Mouse (Mus musculus): Measurements from ENCODE around the gene Ddx42. TPM values are rescaled to one million over a fixed set of nuclear protein-coding genes. Genes with fewer than 3 reads are reported as not detected.
A peak's percentile ranks its signal among the peaks of the same experiment; 100 is the strongest.

The Ddx42 gene
- polyA plus RNA-seq, 1 experiment from 2014 or later, result 27.2 TPM

GRCm38 (mm10) chr11:106176372-106176771 lies 40.4 kb upstream of the Ddx42 start:
- H3K4me2 ChIP-seq (replicated peaks; ENCODE audit: low read depth), result no peak overlapping the region

GRCm38 (mm10) chr11:106178036-106178782 lies 38.5 kb upstream of the Ddx42 start:
- H3K9me3 ChIP-seq (ENCODE audit: control insufficient read depth, low read length), result no peaks in the 10 kb centered on the region
- no peak overlapping the region for H3K27ac ChIP-seq (replicated peaks)
- TF ChIP-seq EP300 (optimal IDR thresholded peaks at IDR 0.05) (no peak), CTCF (IDR thresholded peaks at IDR 0.05; ENCODE audit: low read depth) (no peak)
- no peak overlapping the region for H3K9ac ChIP-seq (ENCODE audit: low read length)
- 65% methylated on average over 5 of the region's 5 CpGs for WGBS
- ATAC-seq (ENCODE audit: low FRiP score, low TSS enrichment), result peak; percentile 60
- H3K4me1 ChIP-seq (replicated peaks; ENCODE audit: control insufficient read depth, insufficient read depth), result no peaks in the 10 kb centered on the region
- H3K36me3 ChIP-seq (ENCODE audit: control insufficient read depth, insufficient read depth, low read length), result no peaks in the 10 kb centered on the region
- no peak for DNase-seq (ENCODE audit: low spot score)
- H3K27me3 ChIP-seq (ENCODE audit: control insufficient read depth, insufficient read depth, low read length), result no peaks in the 10 kb centered on the region
- H3K4me3 ChIP-seq (ENCODE audit: low read depth, low read length), result no peak overlapping the region
- no peak overlapping the region for H3K4me2 ChIP-seq (replicated peaks; ENCODE audit: low read depth)

More at GRCm38 (mm10) chr11:106176372-106176771, 40.4 kb upstream of the Ddx42 start:
- H3K36me3 ChIP-seq (ENCODE audit: control insufficient read depth, insufficient read depth, low read length), result no peaks in the 10 kb centered on the region
- H3K9ac ChIP-seq (ENCODE audit: low read length), result no peak overlapping the region
- TF ChIP-seq CTCF (IDR thresholded peaks at IDR 0.05; ENCODE audit: low read depth) (no peak), EP300 (optimal IDR thresholded peaks at IDR 0.05) (no peak)
- no peaks in the 10 kb centered on the region for H3K4me1 ChIP-seq (replicated peaks; ENCODE audit: control insufficient read depth, insufficient read depth)
- no peaks in the 10 kb centered on the region for H3K27me3 ChIP-seq (ENCODE audit: control insufficient read depth, insufficient read depth, low read length)
- no peak overlapping the region for H3K4me3 ChIP-seq (ENCODE audit: low read depth, low read length)
- ATAC-seq (ENCODE audit: low FRiP score, low TSS enrichment) (no peak), DNase-seq (ENCODE audit: low spot score) (no peak)
- no peak overlapping the region for H3K27ac ChIP-seq (replicated peaks)
- H3K9me3 ChIP-seq (ENCODE audit: control insufficient read depth, low read length), result no peaks in the 10 kb centered on the region
- WGBS, result 49% methylated on average over 5 of the region's 5 CpGs

GRCm38 (mm10) chr11:106179711-106180448 lies 36.8 kb upstream of the Ddx42 start:
- ATAC-seq (ENCODE audit: low FRiP score, low TSS enrichment), result peak; percentile 69; the same call in 1 of the 2 replicates
- H3K36me3 ChIP-seq (ENCODE audit: control insufficient read depth, insufficient read depth, low read length), result 0 out of 2 replicates have a peak, but pooled peaks cover 3% of the 10 kb centered on the region
- 58% methylated on average over 7 of the region's 7 CpGs for WGBS
- H3K4me1 ChIP-seq (replicated peaks; ENCODE audit: control insufficient read depth, insufficient read depth), result no peaks in the 10 kb centered on the region
- no peak for TF ChIP-seq EP300 (optimal IDR thresholded peaks at IDR 0.05)
- TF ChIP-seq CTCF (IDR thresholded peaks at IDR 0.05; ENCODE audit: low read depth), result no peak
- no peak for DNase-seq (ENCODE audit: low spot score)
- no peak overlapping the region for H3K4me2 ChIP-seq (replicated peaks; ENCODE audit: low read depth)
- H3K9ac ChIP-seq (ENCODE audit: low read length), result no peak overlapping the region
- H3K9me3 ChIP-seq (ENCODE audit: control insufficient read depth, low read length), result no peaks in the 10 kb centered on the region
- no peak overlapping the region for H3K4me3 ChIP-seq (ENCODE audit: low read depth, low read length)
- no peaks in the 10 kb centered on the region for H3K27me3 ChIP-seq (ENCODE audit: control insufficient read depth, insufficient read depth, low read length)
- no peak overlapping the region for H3K27ac ChIP-seq (replicated peaks)

- no peak overlapping the region for H3K9ac ChIP-seq (ENCODE audit: low read length)
- 0 out of 2 replicates have a peak, but pooled peaks cover 3% of the 10 kb centered on the region for H3K36me3 ChIP-seq (ENCODE audit: control insufficient read depth, insufficient read depth, low read length)
- no peaks in the 10 kb centered on the region for H3K4me1 ChIP-seq (replicated peaks; ENCODE audit: control insufficient read depth, insufficient read depth)
- TF ChIP-seq EP300 (optimal IDR thresholded peaks at IDR 0.05), result no peak
- no peak for TF ChIP-seq CTCF (IDR thresholded peaks at IDR 0.05; ENCODE audit: low read depth)
- DNase-seq (ENCODE audit: low spot score) (no peak), ATAC-seq (ENCODE audit: low FRiP score, low TSS enrichment) (no peak)
- H3K9me3 ChIP-seq (ENCODE audit: control insufficient read depth, low read length), result no peaks in the 10 kb centered on the region
- H3K27ac ChIP-seq (replicated peaks), result no peak overlapping the region
- H3K4me2 ChIP-seq (replicated peaks; ENCODE audit: low read depth), result no peak overlapping the region
- no peak overlapping the region for H3K4me3 ChIP-seq (ENCODE audit: low read depth, low read length)
- H3K27me3 ChIP-seq (ENCODE audit: control insufficient read depth, insufficient read depth, low read length), result no peaks in the 10 kb centered on the region
- 79% methylated on average over 2 of the region's 2 CpGs for WGBS
These were observed 36.3 kb upstream of the Ddx42 start for GRCm38 (mm10) chr11:106180449-106180801.

GRCm38 (mm10) chr11:106187326-106187725 lies 29.4 kb upstream of the Ddx42 start:
- Histone ChIP-seq H3K4me2 (replicated peaks; ENCODE audit: low read depth) (no peak overlapping the region), H3K4me1 (replicated peaks; ENCODE audit: control insufficient read depth, insufficient read depth) (no peaks in the 10 kb centered on the region), H3K9ac (ENCODE audit: low read length) (no peak overlapping the region), H3K9me3 (ENCODE audit: control insufficient read depth, low read length) (no peaks in the 10 kb centered on the region), H3K27ac (replicated peaks) (no peak overlapping the region), H3K4me3 (ENCODE audit: low read depth, low read length) (no peak overlapping the region), H3K36me3 (ENCODE audit: control insufficient read depth, insufficient read depth, low read length) (peaks cover 6% of the 10 kb centered on the region; the same call in 1 of the 2 replicates), H3K27me3 (ENCODE audit: control insufficient read depth, insufficient read depth, low read length) (no peaks in the 10 kb centered on the region)
- DNase-seq (ENCODE audit: low spot score) (no peak), ATAC-seq (ENCODE audit: low FRiP score, low TSS enrichment) (no peak)
- TF ChIP-seq EP300 (optimal IDR thresholded peaks at IDR 0.05) (no peak), CTCF (IDR thresholded peaks at IDR 0.05; ENCODE audit: low read depth) (no peak)
- WGBS, result 93% methylated on average over 4 of the region's 4 CpGs

GRCm38 (mm10) chr11:106191716-106192115 lies 25.0 kb upstream of the Ddx42 start:
- no peak for DNase-seq (ENCODE audit: low spot score)
- Histone ChIP-seq H3K4me1 (replicated peaks; ENCODE audit: control insufficient read depth, insufficient read depth) (no peaks in the 10 kb centered on the region; the same call in 1 of the 2 replicates), H3K9me3 (ENCODE audit: control insufficient read depth, low read length) (no peaks in the 10 kb centered on the region), H3K27ac (replicated peaks) (no peak overlapping the region), H3K27me3 (ENCODE audit: control insufficient read depth, insufficient read depth, low read length) (no peaks in the 10 kb centered on the region), H3K9ac (ENCODE audit: low read length) (no peak overlapping the region), H3K36me3 (ENCODE audit: control insufficient read depth, insufficient read depth, low read length) (no peaks in the 10 kb centered on the region), H3K4me2 (replicated peaks; ENCODE audit: low read depth) (no peak overlapping the region), H3K4me3 (ENCODE audit: low read depth, low read length) (no peak overlapping the region)
- 86% methylated on average over 3 of the region's 3 CpGs for WGBS
- ATAC-seq (ENCODE audit: low FRiP score, low TSS enrichment), result no peak
- TF ChIP-seq EP300 (optimal IDR thresholded peaks at IDR 0.05), result no peak
- TF ChIP-seq CTCF (IDR thresholded peaks at IDR 0.05; ENCODE audit: low read depth), result no peak

Measured in stomach, postnatal 0 days (tissue).